Mouse (Mus musculus) heart, embryonic 10.5 days (tissue): ENCODE measurements around the gene Asb2. TPM values are rescaled to one million over a fixed set of nuclear protein-coding genes. Genes with fewer than 3 reads are reported as not detected.
A peak's percentile ranks its signal among the peaks of the same experiment; 100 is the strongest.

Source experiments
- DNase-seq: peaks from one replicate; pipeline ENCODE4 v3.0.0-alpha.2; 2017; ENCODE audit warnings: low spot score
- H3K27ac ChIP-seq: fragments of 300-500 bp; sonication (generic); 2 replicates; pipeline ENCODE4 v1.5.1; 2016; ENCODE audit warnings: mild to moderate bottlenecking
- H3K27me3 ChIP-seq: fragments of 300-500 bp; sonication (generic); 2 replicates; pipeline ENCODE4 v1.6.1; 2016; ENCODE audit warnings: mild to moderate bottlenecking; ENCODE audit not compliant: poor library complexity, insufficient read depth, severe bottlenecking
- H3K36me3 ChIP-seq: fragments of 300-500 bp; sonication (generic); 2 replicates; pipeline ENCODE4 v1.6.1; 2016; ENCODE audit warnings: mild to moderate bottlenecking, moderate library complexity
- H3K4me1 ChIP-seq: fragments of 300-500 bp; sonication (generic); 2 replicates; pipeline ENCODE4 v1.6.1; 2016; ENCODE audit warnings: mild to moderate bottlenecking
- H3K4me3 ChIP-seq: fragments of 300-500 bp; sonication (generic); 2 replicates; pipeline ENCODE4 v1.5.1; 2016; ENCODE audit warnings: mild to moderate bottlenecking, moderate library complexity
- H3K9me3 ChIP-seq: fragments of 300-500 bp; sonication (generic); 2 replicates; pipeline ENCODE4 v1.6.1; 2016; ENCODE audit warnings: mild to moderate bottlenecking, moderate library complexity
- WGBS: fragments of 180-500 bp; shearing (Covaris S2); methylation state at CpG from one replicate; pipeline ENCODE4 v1.1.7; 2016; 5-methylcytosine and 5-hydroxymethylcytosine counted together
- polyA plus RNA-seq: library from polyadenylated mRNA; unstranded; fragments of >200 nt; fragmentation: Nextera tagmentation; extraction: Ambion mirVana; gene quantifications from 2 replicates; pipeline ENCODE4 v1.2.1, GENCODE M21; 2016

Gene Asb2
- polyA plus RNA-seq, 1 experiment from 2014 or later = 152 TPM

- H3K27ac ChIP-seq = no peak overlapping the region
- WGBS = 47% methylated on average over 8 of the region's 8 CpGs
- H3K27me3 ChIP-seq = peaks cover 3% of the 10 kb centered on the region; the same call in 1 of the 2 replicates
- no peaks in the 10 kb centered on the region for H3K36me3 ChIP-seq
- H3K4me3 ChIP-seq = no peak overlapping the region
- peaks cover 21% of the 10 kb centered on the region for H3K4me1 ChIP-seq
- no peak for DNase-seq
- no peaks in the 10 kb centered on the region for H3K9me3 ChIP-seq
Observed at GRCm38 (mm10) chr12:103373530-103374236, 17.9 kb upstream of the Asb2 start.

GRCm38 (mm10) chr12:103371711-103372110, 15.9 kb upstream of the Asb2 start:
- no peak for DNase-seq
- H3K27ac ChIP-seq = no peak overlapping the region
- no peaks in the 10 kb centered on the region for H3K36me3 ChIP-seq
- peaks cover 28% of the 10 kb centered on the region for H3K4me1 ChIP-seq
- WGBS = 27% methylated on average over 6 of the region's 6 CpGs
- H3K9me3 ChIP-seq = no peaks in the 10 kb centered on the region
- peaks cover 13% of the 10 kb centered on the region; the same call in 1 of the 2 replicates for H3K27me3 ChIP-seq
- H3K4me3 ChIP-seq = no peak overlapping the region

GRCm38 (mm10) chr12:103370861-103371260, 15.1 kb upstream of the Asb2 start:
- Histone ChIP-seq H3K4me1 (peaks cover 26% of the 10 kb centered on the region), H3K27me3 (peaks cover 13% of the 10 kb centered on the region; the same call in 1 of the 2 replicates), H3K9me3 (no peaks in the 10 kb centered on the region), H3K4me3 (no peak overlapping the region), H3K36me3 (no peaks in the 10 kb centered on the region), H3K27ac (no peak overlapping the region)
- no peak for DNase-seq
- WGBS = 78% methylated on average over 4 of the region's 4 CpGs

- Histone ChIP-seq H3K27me3 (peaks cover 13% of the 10 kb centered on the region; the same call in 1 of the 2 replicates), H3K9me3 (no peaks in the 10 kb centered on the region), H3K27ac (no peak overlapping the region), H3K36me3 (no peaks in the 10 kb centered on the region), H3K4me3 (no peak overlapping the region), H3K4me1 (peaks cover 22% of the 10 kb centered on the region)
- 51% methylated on average over 2 of the region's 2 CpGs for WGBS
- DNase-seq = no peak
Observed at GRCm38 (mm10) chr12:103368777-103369176, 13.0 kb upstream of the Asb2 start.

GRCm38 (mm10) chr12:103368326-103368669, 12.5 kb upstream of the Asb2 start:
- peaks cover 20% of the 10 kb centered on the region for H3K4me1 ChIP-seq
- H3K27me3 ChIP-seq = peaks cover 13% of the 10 kb centered on the region; the same call in 1 of the 2 replicates
- peak overlapping the region; percentile 62; the same call in 1 of the 2 replicates for H3K27ac ChIP-seq
- no peak for DNase-seq
- peak overlapping the region; percentile 36 for H3K4me3 ChIP-seq
- H3K9me3 ChIP-seq = no peaks in the 10 kb centered on the region
- WGBS = 76% methylated on average over 7 of the region's 7 CpGs
- no peaks in the 10 kb centered on the region for H3K36me3 ChIP-seq

GRCm38 (mm10) chr12:103367620-103368325, 12.0 kb upstream of the Asb2 start:
- H3K27me3 ChIP-seq = peaks cover 13% of the 10 kb centered on the region; the same call in 1 of the 2 replicates
- H3K4me1 ChIP-seq = peaks cover 22% of the 10 kb centered on the region
- peak overlapping the region; percentile 36 for H3K4me3 ChIP-seq
- H3K27ac ChIP-seq = peak overlapping the region; percentile 62
- WGBS = 15% methylated on average over 18 of the region's 18 CpGs
- H3K36me3 ChIP-seq = no peaks in the 10 kb centered on the region
- DNase-seq = peak; percentile 90
- H3K9me3 ChIP-seq = no peaks in the 10 kb centered on the region

GRCm38 (mm10) chr12:103367171-103367570, 11.4 kb upstream of the Asb2 start:
- H3K4me3 ChIP-seq = no peak overlapping the region
- no peaks in the 10 kb centered on the region for H3K36me3 ChIP-seq
- 65% methylated on average over 2 of the region's 2 CpGs for WGBS
- H3K27ac ChIP-seq = no peak overlapping the region
- no peak for DNase-seq
- peaks cover 13% of the 10 kb centered on the region; the same call in 1 of the 2 replicates for H3K27me3 ChIP-seq
- H3K4me1 ChIP-seq = peaks cover 28% of the 10 kb centered on the region
- no peaks in the 10 kb centered on the region for H3K9me3 ChIP-seq

GRCm38 (mm10) chr12:103362336-103362735, 6.5 kb upstream of the Asb2 start:
- no peak for DNase-seq
- Histone ChIP-seq H3K36me3 (no peaks in the 10 kb centered on the region), H3K27ac (peak overlapping the region; percentile 59), H3K4me3 (no peak overlapping the region), H3K4me1 (peaks cover 35% of the 10 kb centered on the region), H3K27me3 (no peaks in the 10 kb centered on the region), H3K9me3 (no peaks in the 10 kb centered on the region)
- 47% methylated on average over 3 of the region's 3 CpGs for WGBS

GRCm38 (mm10) chr12:103361539-103362307, 5.9 kb upstream of the Asb2 start:
- DNase-seq = no peak
- H3K27ac ChIP-seq = peak overlapping the region; percentile 59
- H3K9me3 ChIP-seq = no peaks in the 10 kb centered on the region
- H3K4me3 ChIP-seq = no peak overlapping the region
- WGBS = 85% methylated on average over 17 of the region's 17 CpGs
- H3K36me3 ChIP-seq = no peaks in the 10 kb centered on the region
- no peaks in the 10 kb centered on the region for H3K27me3 ChIP-seq
- H3K4me1 ChIP-seq = peaks cover 35% of the 10 kb centered on the region

- Histone ChIP-seq H3K27me3 (no peaks in the 10 kb centered on the region), H3K4me3 (no peak overlapping the region), H3K36me3 (no peaks in the 10 kb centered on the region), H3K4me1 (peaks cover 44% of the 10 kb centered on the region), H3K27ac (no peak overlapping the region), H3K9me3 (no peaks in the 10 kb centered on the region)
- 87% methylated on average over 8 of the region's 8 CpGs for WGBS
- no peak for DNase-seq
Observed at GRCm38 (mm10) chr12:103360812-103361211, 5.0 kb upstream of the Asb2 start.

- WGBS = 57% methylated on average over 4 of the region's 4 CpGs
- Histone ChIP-seq H3K27me3 (no peaks in the 10 kb centered on the region), H3K36me3 (no peaks in the 10 kb centered on the region), H3K9me3 (no peaks in the 10 kb centered on the region), H3K4me1 (peaks cover 56% of the 10 kb centered on the region), H3K4me3 (no peak overlapping the region), H3K27ac (0 out of 2 replicates have a peak overlapping the region, but pooled peaks have one; percentile 10)
- no peak for DNase-seq
Observed at GRCm38 (mm10) chr12:103358951-103359801, 3.4 kb upstream of the Asb2 start.

- no peak for DNase-seq
- whole genome bisulfite sequencing = 71% methylated on average over 8 of the region's 8 CpGs
Observed at GRCm38 (mm10) chr12:103358216-103358615, 2.4 kb upstream of the Asb2 start.

More at GRCm38 (mm10) chr12:103358216-103358615, 2.4 kb upstream of the Asb2 start:
- H3K27me3 ChIP-seq = no peaks in the 10 kb centered on the region
- no peak overlapping the region for H3K4me3 ChIP-seq
- no peaks in the 10 kb centered on the region for H3K36me3 ChIP-seq
- peak overlapping the region; percentile 42; the same call in 1 of the 2 replicates for H3K27ac ChIP-seq
- H3K4me1 ChIP-seq = peaks cover 62% of the 10 kb centered on the region
- no peaks in the 10 kb centered on the region for H3K9me3 ChIP-seq
